Mouse (Mus musculus) mature B cell (primary cell): Measurements from ENCODE around the gene Rfc2.
"Not testable (repeated sequence)": the region's sequence is repeated elsewhere in the genome, so short reads cannot be mapped to it uniquely, and the experiment has no call there.

Source experiments
- in situ Hi-C: fragments of 300-500 bp; cut with MboI; formaldehyde crosslinking; loops from 2 replicates; pipeline ENCODE4 v1.14.3; 2019

Gene Rfc2

GRCm38 (mm10) chr5:134647394-134647793, 66.2 kb downstream of the Rfc2 start:
- in situ Hi-C loops = no loop called here

GRCm38 (mm10) chr5:134648976-134649375, 67.8 kb downstream of the Rfc2 start:
- in situ Hi-C loops = not testable (repeated sequence)

- in situ Hi-C loops = no loop called here
These were observed 69.8 kb downstream of the Rfc2 start for GRCm38 (mm10) chr5:134650926-134651325.
